Mouse (Mus musculus) stomach, embryonic 16.5 days (tissue): ENCODE measurements around the gene Mrgprh. TPM values are rescaled to one million over a fixed set of nuclear protein-coding genes. Genes with fewer than 3 reads are reported as not detected.
A peak's percentile ranks its signal among the peaks of the same experiment; 100 is the strongest.

ENCODE experiments used
- ATAC-seq: fragments of 200-750 bp; cut with Nextera tagmentation; 2 replicates; pipeline ENCODE4 v1.8.0; 2017; ENCODE audit warnings: moderate number of reproducible peaks, moderate TSS enrichment; ENCODE audit not compliant: insufficient read depth, low FRiP score
- H3K27ac ChIP-seq: fragments of 300-500 bp; sonication (generic); 2 replicates; pipeline ENCODE4 v1.5.1; 2014; ENCODE audit warnings: low read length
- H3K27me3 ChIP-seq: fragments of 300-500 bp; sonication (generic); 2 replicates; pipeline ENCODE4 v1.6.1; 2014; ENCODE audit warnings: low read length, control low read depth, mixed read lengths; ENCODE audit not compliant: control insufficient read depth, insufficient read depth
- H3K36me3 ChIP-seq: fragments of 300-500 bp; sonication (generic); 2 replicates; pipeline ENCODE4 v1.6.1; 2014; ENCODE audit warnings: low read length; ENCODE audit not compliant: control insufficient read depth, insufficient read depth
- H3K4me1 ChIP-seq: fragments of 300-500 bp; sonication (generic); 2 replicates; pipeline ENCODE4 v1.6.1; 2014; ENCODE audit warnings: low read length, control low read depth, mixed read lengths; ENCODE audit not compliant: control insufficient read depth, insufficient read depth
- H3K4me2 ChIP-seq: fragments of 300-500 bp; sonication (generic); 2 replicates; pipeline ENCODE4 v1.6.1; 2014; ENCODE audit warnings: low read depth, low read length, mixed read lengths
- H3K4me3 ChIP-seq: fragments of 300-500 bp; sonication (generic); replicated peaks from 2 replicates; pipeline ENCODE4 v1.5.1; 2014; ENCODE audit warnings: mild to moderate bottlenecking, low read length
- H3K9ac ChIP-seq: fragments of 300-500 bp; sonication (generic); 2 replicates; pipeline ENCODE4 v1.6.1; 2014; ENCODE audit warnings: low read length
- H3K9me3 ChIP-seq: fragments of 300-500 bp; sonication (generic); replicated peaks from 2 replicates; pipeline ENCODE4 v1.6.1; 2016; ENCODE audit warnings: low read length, control low read depth; ENCODE audit not compliant: control insufficient read depth
- WGBS: fragments of 180-500 bp; shearing (Covaris S2); extraction: QIAGEN DNeasy Blood & Tissue Kit; methylation state at CpG from one replicate; pipeline ENCODE4 v1.1.7; 2014; 5-methylcytosine and 5-hydroxymethylcytosine counted together
- polyA plus RNA-seq: library from polyadenylated mRNA; unstranded; fragments of >200 nt; fragmentation: Nextera tagmentation; extraction: Ambion mirVana; gene quantifications from 2 replicates; pipeline ENCODE4 v1.2.1, GENCODE M21; 2015

Mrgprh gene
- polyA plus RNA-seq, 1 experiment from 2014 or later = 0.09 TPM

GRCm38 (mm10) chr17:12903372-12904333 lies 27.8 kb downstream of the Mrgprh start:
- H3K4me1 ChIP-seq = no peaks in the 10 kb centered on the region
- no peaks in the 10 kb centered on the region for H3K9me3 ChIP-seq
- no peak overlapping the region for H3K4me2 ChIP-seq
- H3K36me3 ChIP-seq = no peaks in the 10 kb centered on the region
- no peak for ATAC-seq
- no peak overlapping the region for H3K9ac ChIP-seq
- peak overlapping the region; percentile 58; the same call in 1 of the 2 replicates for H3K27ac ChIP-seq
- WGBS = 49% methylated on average over 12 of the region's 12 CpGs
- H3K4me3 ChIP-seq = no peak overlapping the region
- H3K27me3 ChIP-seq = no peaks in the 10 kb centered on the region

- Histone ChIP-seq H3K27ac (no peak overlapping the region), H3K27me3 (no peaks in the 10 kb centered on the region), H3K9me3 (no peaks in the 10 kb centered on the region), H3K4me2 (no peak overlapping the region), H3K4me1 (no peaks in the 10 kb centered on the region), H3K36me3 (no peaks in the 10 kb centered on the region), H3K9ac (no peak overlapping the region), H3K4me3 (no peak overlapping the region)
- 78% methylated on average over 1 of the region's 1 CpGs for WGBS
- no peak for ATAC-seq
These were observed 28.5 kb downstream of the Mrgprh start for GRCm38 (mm10) chr17:12904349-12904748.

- 78% methylated on average over 4 of the region's 4 CpGs for WGBS
These were observed 30.0 kb downstream of the Mrgprh start for GRCm38 (mm10) chr17:12905810-12906209.

GRCm38 (mm10) chr17:12906436-12906835 lies 30.6 kb downstream of the Mrgprh start:
- Histone ChIP-seq H3K9me3 (no peaks in the 10 kb centered on the region), H3K9ac (no peak overlapping the region), H3K27me3 (no peaks in the 10 kb centered on the region), H3K4me3 (no peak overlapping the region), H3K36me3 (peaks cover 7% of the 10 kb centered on the region; the same call in 1 of the 2 replicates), H3K27ac (no peak overlapping the region), H3K4me1 (no peaks in the 10 kb centered on the region), H3K4me2 (no peak overlapping the region)
- 84% methylated on average over 9 of the region's 9 CpGs for WGBS
- ATAC-seq = no peak

More at GRCm38 (mm10) chr17:12905810-12906209, 30.0 kb downstream of the Mrgprh start:
- Histone ChIP-seq H3K4me2 (no peak overlapping the region), H3K36me3 (peaks cover 3% of the 10 kb centered on the region; the same call in 1 of the 2 replicates), H3K9me3 (no peaks in the 10 kb centered on the region), H3K27ac (no peak overlapping the region), H3K27me3 (no peaks in the 10 kb centered on the region), H3K9ac (no peak overlapping the region), H3K4me3 (no peak overlapping the region), H3K4me1 (no peaks in the 10 kb centered on the region)
- no peak for ATAC-seq

- no peaks in the 10 kb centered on the region for H3K27me3 ChIP-seq
- H3K9me3 ChIP-seq = no peaks in the 10 kb centered on the region
- H3K27ac ChIP-seq = no peak within 1 kb of the TSS
- no peak within 1 kb of the TSS for H3K4me2 ChIP-seq
- no peaks in the 10 kb centered on the region for H3K4me1 ChIP-seq
- 75% methylated on average over 35 of the region's 35 CpGs for WGBS
- H3K36me3 ChIP-seq = peaks cover 20% of the 10 kb centered on the region
- no peak within 1 kb of the TSS for H3K9ac ChIP-seq
- no peak for ATAC-seq
- H3K4me3 ChIP-seq = no peak within 1 kb of the TSS
These were observed 33.8 kb downstream of the Mrgprh start, which contains the start of gene Pnldc1 for GRCm38 (mm10) chr17:12909361-12910280. Gene Pnldc1 (minus strand): TSS chr17:12910230.

GRCm38 (mm10) chr17:12910391-12910790 lies 34.6 kb downstream of the Mrgprh start:
- 88% methylated on average over 8 of the region's 8 CpGs for WGBS
- no peak for ATAC-seq

GRCm38 (mm10) chr17:12915488-12915880 lies 39.6 kb downstream of the Mrgprh start, which contains the start of gene Tcp1:
Gene Tcp1 (plus strand): TSS chr17:12915701.
- no peak for ATAC-seq
- under 1% methylated on average over 18 of the region's 18 CpGs for WGBS
- peaks cover 8% of the 10 kb centered on the region; the same call in 1 of the 2 replicates for H3K4me1 ChIP-seq
- H3K9ac ChIP-seq = peak within 1 kb of the TSS; percentile 99
- H3K9me3 ChIP-seq = no peaks in the 10 kb centered on the region
- peak within 1 kb of the TSS; percentile 81 for H3K4me2 ChIP-seq
- no peaks in the 10 kb centered on the region for H3K27me3 ChIP-seq
- H3K4me3 ChIP-seq = peak within 1 kb of the TSS; percentile 99
- peak within 1 kb of the TSS; percentile 95 for H3K27ac ChIP-seq
- peaks cover 33% of the 10 kb centered on the region for H3K36me3 ChIP-seq

More at GRCm38 (mm10) chr17:12910391-12910790, 34.6 kb downstream of the Mrgprh start:
- no peak overlapping the region for H3K9ac ChIP-seq
- H3K9me3 ChIP-seq = no peaks in the 10 kb centered on the region
- H3K27ac ChIP-seq = no peak overlapping the region
- H3K36me3 ChIP-seq = peaks cover 20% of the 10 kb centered on the region
- no peak overlapping the region for H3K4me2 ChIP-seq
- H3K4me3 ChIP-seq = no peak overlapping the region
- H3K4me1 ChIP-seq = peaks cover 3% of the 10 kb centered on the region; the same call in 1 of the 2 replicates
- no peaks in the 10 kb centered on the region for H3K27me3 ChIP-seq

- H3K9ac ChIP-seq = peak within 1 kb of the TSS; percentile 99
- H3K27ac ChIP-seq = peak within 1 kb of the TSS; percentile 95
- H3K9me3 ChIP-seq = no peaks in the 10 kb centered on the region
- H3K4me1 ChIP-seq = peaks cover 8% of the 10 kb centered on the region; the same call in 1 of the 2 replicates
- H3K4me3 ChIP-seq = peak within 1 kb of the TSS; percentile 99
- H3K36me3 ChIP-seq = peaks cover 32% of the 10 kb centered on the region
- no peaks in the 10 kb centered on the region for H3K27me3 ChIP-seq
- WGBS = under 1% methylated on average over 56 of the region's 56 CpGs
- ATAC-seq = peak; percentile 99
- H3K4me2 ChIP-seq = peak within 1 kb of the TSS; percentile 81
These were observed 40.2 kb downstream of the Mrgprh start, which contains the start of gene Mrpl18 for GRCm38 (mm10) chr17:12915881-12916583. Gene Mrpl18 (minus strand): TSS chr17:12916345.
